Mouse (Mus musculus): ENCODE data around the gene Atox1. TPM values are rescaled to one million over a fixed set of nuclear protein-coding genes. Genes with fewer than 3 reads are reported as not detected.
"Not testable (repeated sequence)": the region's sequence is repeated elsewhere in the genome, so short reads cannot be mapped to it uniquely, and the experiment has no call there.

The Atox1 gene
- total RNA-seq, 2 experiments from 2014 or later, result 271 to 292 TPM

DNA sequence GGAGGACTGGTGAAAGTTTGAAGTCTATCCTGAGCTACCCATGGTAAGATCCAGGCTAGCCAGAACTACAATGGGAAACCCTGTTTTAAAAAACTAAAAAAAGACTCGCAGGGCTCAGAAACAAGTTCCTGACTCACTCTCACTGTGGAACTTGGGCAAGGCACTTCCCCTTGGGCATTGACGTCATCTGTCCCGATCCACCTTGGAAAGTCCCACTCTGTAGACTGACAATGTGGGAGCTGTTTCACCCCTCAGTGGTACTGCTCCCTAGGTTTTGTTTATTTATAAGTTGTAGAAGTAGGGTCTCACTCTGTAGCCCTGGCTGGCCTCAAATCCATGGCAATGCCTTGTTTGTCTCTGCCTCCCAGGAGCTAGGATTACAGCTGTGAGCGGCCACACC, 7.4 kb downstream of the Atox1 start:
- peak; percentile 58 for DNase-seq

DNA sequence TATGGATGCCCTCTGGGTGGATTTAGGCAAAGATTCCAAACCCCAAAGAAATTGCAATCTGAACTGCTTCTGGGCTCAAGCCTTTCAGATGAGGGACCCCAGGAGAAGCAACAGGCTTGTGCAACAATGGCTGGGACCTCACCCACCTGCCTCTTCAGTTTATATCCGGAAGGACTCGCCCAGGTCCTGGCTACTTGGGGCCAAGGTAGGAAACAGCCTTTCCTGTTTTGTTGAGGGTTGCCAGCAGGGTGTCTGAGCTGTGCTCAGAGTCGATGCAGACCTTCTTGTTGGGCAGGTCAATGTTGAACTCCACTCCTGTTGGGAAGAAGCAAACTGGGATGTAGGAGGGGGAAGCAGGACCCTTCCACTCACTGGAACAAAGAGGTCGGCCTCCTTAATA, 10.7 kb downstream of the Atox1 start:
- no peak for DNase-seq

DNA sequence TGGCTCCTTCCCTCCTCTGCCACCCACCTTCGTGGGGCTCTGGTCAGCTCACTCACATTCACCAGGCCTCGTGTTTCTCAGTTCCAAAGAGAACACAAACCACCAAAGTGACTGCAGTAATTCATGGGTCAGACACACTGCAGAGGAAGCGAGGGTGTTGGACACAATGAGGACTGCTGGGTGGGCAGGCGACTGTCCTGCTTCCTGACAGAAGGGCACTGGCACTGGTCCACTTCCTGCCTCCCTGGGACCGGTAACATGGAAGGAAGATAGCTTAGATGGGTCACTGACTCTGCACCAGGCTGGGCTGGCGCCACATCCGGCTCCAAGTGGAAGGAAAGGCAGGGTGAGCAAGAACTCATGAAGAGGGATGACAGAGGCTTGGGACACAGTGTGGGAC, 11.5 kb downstream of the Atox1 start:
- no peak for DNase-seq

DNA sequence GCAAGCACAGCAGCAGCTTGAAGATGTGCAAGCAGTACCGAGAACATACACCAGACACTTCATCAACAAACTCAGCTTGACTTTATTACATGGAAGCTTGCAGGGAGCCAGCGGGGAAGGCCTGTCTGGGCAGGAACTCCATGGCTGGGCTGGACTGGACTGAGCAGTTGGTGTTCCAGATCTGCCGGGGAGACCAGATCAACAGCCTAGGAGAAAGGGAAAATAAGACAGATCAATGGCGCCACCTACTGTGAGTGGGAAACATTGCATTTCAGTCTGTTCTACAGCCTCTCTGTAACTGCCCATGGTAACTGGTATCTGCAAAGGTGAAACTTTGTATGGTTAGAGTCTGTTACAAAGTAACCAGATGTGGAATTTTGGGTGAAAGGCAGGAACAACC, 14.5 kb downstream of the Atox1 start:
- DNase-seq, result peak; percentile 85

DNA sequence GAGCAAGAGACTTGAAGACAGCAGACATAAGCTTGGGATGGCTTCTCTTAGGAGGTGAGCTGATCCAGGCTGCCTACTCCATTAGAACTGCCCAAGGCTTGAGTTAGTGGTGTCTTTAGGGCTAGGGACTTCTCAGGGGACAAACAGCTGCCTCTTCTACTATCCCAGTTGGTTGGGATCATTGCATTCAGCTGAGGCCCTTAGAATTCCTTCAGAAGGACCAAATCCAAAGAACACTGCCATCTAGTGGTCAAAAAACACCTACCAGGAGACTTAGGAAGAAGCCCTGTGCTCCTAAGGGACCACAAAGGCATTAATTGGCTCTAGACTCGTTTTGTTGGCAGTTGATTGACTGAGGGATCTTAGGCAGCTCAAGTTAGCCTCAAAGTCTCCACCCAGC, 16.3 kb downstream of the Atox1 start:
- peak; percentile 64 for DNase-seq

DNA sequence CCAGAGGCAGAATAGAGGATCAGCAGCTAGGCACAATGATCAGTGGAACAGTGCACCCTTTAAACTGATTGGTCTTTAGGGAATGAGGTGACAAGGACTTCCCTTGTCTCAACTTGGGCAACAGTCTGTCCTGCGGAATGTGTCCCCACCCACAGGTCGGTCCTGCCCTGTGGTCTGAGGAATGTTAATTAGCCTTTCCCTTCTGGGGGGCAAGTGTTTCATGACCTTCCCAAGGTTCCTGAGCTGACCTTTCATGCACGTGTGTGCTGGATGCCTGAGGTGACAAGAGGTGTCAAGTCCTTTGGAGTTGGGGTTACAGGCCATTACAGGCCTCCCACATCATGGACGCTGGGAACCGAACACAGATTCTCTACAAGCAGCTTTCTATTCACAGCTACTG, 21.3 kb downstream of the Atox1 start:
- no peak for DNase-seq

DNA sequence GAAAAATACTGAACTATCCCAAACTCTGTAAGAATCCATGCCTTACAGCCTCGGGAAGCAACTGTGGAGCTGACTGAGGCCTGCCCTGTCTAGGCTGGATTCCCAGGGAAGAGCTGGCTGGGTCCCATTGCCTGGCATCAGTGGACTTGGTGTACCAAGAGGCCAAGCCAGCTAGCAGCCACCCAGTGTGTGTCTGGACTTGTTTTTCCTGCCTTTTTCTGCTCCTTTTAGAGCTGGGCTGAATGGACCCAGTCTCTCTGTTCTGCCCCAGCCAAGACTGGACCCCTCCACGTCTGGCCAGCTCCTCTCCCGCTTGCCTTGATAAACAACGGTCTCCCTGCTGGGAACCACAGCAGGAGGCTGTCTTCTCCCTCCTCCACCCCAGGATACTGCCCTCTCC, 23.0 kb downstream of the Atox1 start:
- no peak for DNase-seq

DNA sequence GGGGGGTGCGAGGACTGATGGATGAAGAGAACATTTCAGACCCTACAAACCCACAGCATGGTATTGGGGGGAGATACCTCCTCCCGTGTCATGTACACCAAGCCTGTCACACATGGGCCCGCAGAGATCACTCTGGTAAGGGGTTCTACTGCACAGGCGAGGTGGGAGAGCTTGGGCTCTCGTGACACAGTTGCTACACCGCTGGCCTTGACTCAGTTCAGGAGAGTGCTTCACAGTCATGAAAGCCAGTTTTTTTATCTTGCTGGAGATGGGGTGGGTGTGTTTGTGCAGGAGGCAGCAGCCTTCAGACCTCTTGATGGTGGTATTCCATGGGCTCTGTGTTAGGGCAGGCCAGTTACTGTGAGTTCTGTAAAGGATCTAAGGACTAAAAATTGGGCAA, 24.9 kb downstream of the Atox1 start:
- no peak for DNase-seq

DNA sequence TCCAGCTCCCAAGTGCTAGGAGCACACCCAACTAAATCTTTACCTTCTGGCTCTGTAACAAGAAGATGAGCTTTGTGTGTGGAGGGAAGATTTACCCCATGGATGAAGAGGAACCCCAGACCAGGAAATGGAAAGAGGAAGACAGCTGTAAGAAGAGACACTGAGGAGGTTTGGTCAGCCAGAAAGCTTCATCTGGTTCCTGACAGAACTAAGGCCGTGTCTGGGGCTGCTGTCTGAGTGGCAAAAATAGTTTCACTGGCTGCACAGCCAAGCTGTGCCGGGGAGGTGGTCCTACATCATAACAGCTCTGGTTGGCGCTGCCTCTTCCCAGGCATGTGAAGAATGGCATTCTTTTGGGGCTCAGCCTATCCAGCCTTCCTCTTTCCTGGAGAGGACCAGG, 28.1 kb downstream of the Atox1 start:
- no peak for DNase-seq

DNA sequence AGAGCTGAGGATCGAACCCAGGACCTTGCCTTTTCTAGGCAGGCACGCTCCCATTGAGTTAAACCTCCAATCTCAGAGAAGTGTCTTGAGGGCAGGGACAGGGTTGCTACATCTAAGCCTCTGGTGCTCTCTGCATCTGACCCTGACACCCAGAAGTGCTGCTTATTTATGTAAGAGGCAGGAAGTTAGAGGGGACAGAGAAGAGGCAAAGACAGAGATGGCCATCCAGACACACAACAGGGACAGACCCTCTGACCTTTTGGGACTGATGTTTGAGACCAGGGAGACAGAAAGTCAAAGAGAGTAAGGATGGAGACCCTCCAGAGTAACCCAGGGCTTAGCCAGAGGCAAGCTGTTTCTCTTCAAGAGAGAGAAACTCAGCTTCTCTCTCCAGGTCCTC, 31.1 kb downstream of the Atox1 start:
- no peak for DNase-seq

DNA sequence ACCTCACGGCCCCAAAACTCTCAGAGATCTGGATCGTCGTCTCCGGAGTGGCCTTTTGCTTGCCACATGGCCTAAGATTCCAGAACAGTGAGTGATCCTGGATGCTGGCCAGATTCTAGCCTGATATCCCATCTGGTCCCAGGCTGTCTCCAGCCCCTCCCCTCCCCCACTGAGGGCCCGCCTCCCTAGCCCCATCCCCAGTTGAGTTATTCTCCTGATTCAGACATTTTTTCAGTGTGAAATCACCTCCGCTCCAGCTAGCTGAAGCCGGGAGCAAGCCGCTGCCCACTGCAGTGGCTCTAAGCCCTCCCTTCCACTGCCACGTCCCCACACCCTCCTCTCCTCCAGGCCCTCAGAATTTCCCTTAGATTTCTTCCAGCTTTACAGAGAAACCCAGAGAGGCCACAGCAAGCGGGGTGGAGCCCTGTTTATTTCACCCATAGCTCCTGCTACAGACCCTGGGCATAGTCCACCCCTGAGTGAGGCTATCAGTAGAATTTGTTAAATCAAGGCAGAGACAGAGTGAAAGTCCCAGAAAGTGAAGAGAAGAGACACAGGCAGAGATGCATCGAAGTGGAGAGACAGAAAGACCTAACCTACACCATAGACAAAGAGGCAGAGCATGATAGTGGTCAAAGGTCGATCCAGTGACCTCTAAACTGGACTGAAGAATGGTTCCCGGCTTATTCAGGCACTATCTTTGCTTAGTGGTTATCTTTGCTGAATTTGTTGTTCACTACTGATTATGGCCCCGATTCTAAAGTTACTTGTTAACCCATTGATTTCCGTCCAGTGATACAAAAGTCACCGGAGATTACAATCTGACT, 32.6 kb downstream of the Atox1 start:
- DNase-seq, result peak; percentile 95

DNA sequence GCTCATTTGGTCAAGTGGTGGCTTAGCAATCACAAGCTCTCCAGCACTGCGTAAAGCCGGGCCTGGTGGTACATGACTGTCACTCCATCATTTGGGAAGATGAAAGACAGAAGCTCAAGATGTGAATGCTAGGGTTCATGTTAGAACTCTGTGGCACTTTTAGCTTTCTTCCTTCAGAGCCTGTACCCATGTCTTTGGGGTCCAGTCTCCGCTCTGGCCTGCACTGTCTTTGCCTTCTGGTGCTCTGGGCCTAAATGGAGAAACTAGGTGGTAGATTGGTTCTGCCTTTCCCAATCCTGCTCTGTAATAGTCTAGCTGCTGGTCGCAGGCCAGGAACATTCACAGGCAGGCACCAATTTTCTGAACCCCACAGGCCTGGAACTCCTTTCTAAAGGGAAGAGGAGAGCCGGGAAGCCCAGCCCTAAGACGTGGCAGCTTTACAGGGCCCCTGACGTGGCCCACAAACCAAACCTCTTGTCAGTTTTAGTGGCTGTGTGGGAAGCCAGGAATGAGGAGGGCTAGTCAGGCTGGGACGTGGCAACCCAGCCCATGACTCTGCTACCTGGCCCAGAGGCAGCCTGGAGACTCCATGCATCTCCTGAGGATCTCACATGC, 36.2 kb downstream of the Atox1 start:
- no peak for DNase-seq

DNA sequence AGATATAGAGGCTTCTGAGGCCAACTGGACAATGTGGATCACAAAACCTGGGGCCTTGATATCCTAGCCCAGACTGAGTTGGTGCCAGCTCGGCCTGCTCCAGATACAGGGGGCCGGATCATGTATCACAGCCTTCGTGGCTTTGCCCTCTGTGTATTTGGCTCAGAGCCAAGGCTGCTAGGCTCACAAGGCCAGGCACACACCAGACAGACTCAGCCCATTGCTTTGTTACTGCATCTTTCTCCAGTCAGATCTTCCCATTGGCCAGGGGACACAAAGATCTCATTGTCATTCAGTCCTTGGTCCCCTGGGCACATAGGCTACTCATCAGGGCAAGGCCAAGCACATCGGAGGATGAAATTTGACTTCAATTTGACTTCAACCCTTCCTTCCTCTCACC, 37.3 kb downstream of the Atox1 start:
- peak; percentile 84 for DNase-seq

DNA sequence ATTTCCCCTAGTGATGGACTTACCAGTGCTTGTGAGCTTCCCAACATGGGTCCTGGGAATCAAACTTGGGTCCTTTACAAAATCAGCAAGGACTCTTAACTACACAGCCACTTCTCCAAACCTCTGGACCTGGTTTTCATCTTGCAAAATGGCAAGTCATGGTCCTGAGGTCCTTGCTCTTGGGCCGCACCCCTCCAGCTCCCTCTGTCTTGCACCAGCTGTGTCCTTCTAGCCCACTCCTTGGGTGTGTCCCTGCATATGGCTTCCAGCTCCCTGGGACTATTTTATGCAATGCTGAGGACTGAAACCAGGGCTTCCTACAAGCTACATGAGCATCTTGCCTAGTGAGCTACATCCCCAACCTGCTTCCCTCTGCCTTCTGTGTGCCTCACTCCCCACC, 38.1 kb downstream of the Atox1 start, which contains the start of gene Sparc:
Gene Sparc, minus strand, starts transcription at position 206 of the 400 bp plus-strand sequence.
- no peak for DNase-seq

DNA sequence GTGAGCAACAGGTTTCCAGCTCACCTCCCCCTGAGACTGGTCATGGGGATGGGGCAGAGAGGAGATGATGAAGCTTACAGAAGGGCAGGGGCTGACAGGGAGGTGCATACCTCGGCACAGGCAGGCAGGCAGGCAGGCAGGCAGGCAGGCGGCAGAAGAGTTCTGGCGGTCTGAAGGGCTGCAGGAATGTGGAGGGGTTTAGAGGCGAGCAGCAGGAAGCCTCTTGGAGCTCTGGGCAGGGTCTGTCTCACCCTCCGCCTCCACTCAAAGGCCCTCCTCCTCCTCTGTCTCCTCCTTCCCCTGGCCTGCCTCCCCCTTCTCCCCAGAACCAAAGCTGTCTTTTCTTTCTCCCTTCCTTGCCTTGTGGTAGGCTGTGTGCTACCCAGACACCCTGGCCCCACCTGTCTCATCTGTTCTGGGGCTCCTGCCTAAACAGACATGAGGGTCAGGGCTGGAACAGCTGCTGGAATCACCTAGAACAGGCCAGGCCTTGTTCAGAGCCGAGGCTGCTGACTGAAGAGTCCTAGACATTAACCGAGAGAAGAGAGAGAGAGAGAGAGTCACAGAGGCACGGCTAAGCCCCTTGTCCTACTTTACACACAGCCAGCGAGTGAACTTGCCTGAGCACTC, 41.2 kb downstream of the Atox1 start:
- peak; percentile 89 for DNase-seq

DNA sequence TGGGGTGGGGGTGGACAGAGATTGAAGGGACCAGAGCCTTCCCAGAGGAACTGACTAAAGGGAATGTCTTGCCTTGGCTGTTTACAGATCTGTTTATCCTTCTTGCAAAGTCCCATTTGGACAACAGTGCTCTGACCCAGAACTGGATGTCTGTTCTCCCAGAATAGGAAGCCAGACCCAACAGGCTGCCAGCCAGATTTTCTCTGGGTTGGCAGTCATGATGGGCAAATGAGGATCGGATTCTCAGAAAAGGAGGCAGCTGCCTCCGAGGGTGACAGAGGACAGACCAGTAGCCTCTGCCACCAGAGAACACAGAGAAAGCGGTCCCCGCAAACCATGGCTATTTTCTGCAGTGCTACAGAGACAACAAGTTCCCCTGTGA, 41.8 kb downstream of the Atox1 start:
- DNase-seq, result peak; percentile 72

DNA sequence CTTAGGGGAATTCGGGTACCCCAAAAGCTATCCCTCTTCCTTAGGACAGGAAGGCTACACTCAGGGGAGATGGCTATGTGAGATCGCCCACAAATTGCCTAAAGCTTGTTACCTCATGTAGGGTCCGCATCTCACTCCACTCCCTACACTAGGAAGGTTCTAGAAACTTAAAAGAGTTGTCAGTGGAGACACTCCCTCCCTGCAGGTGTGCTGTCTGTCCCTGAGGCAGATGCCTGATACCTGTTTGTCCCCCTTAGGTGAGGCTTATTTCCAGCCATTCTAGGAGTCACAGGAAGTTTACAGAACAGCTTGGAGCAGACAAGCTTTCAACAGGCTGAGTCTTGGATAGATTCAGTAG, 42.4 kb downstream of the Atox1 start:
- no peak for DNase-seq

DNA sequence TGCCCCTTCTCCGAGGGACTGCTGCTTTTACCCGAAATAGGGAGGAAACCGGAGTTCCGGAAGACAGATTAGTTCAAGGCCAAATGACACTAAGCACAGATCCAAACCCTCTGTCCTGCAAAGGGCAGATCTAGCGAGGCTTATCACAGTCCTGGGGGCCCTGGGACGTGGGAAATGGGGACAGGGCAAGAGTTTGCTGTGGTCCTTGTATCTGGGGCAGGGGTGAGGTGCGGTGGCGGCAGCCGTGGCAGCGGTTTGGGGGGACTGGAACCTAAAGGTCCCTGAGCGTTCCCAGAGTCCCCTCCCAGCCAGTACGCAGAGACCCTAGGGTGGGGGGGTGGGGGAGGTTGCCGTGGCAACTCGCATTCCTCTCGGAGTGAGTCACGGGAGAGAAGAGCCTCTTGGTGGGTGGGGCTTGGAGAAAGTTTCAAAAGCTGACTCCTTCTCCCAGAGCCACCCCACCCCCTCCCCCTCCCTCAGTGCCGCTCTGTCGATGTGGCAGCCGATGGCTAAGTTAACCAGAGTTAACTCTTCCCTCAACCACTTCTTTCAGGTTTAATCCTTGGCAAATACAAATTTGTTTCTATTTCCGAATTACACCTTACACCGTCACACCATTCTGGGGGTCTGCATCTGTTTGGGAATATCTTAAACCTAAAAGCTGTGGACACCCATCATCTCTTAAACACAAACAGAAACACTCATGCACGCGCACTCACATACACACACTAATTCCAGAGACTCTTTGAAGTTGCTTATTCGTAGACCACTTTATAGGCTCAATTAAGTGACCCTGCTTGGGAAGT, 42.9 kb downstream of the Atox1 start:
- DNase-seq, result peak; percentile 77

DNA sequence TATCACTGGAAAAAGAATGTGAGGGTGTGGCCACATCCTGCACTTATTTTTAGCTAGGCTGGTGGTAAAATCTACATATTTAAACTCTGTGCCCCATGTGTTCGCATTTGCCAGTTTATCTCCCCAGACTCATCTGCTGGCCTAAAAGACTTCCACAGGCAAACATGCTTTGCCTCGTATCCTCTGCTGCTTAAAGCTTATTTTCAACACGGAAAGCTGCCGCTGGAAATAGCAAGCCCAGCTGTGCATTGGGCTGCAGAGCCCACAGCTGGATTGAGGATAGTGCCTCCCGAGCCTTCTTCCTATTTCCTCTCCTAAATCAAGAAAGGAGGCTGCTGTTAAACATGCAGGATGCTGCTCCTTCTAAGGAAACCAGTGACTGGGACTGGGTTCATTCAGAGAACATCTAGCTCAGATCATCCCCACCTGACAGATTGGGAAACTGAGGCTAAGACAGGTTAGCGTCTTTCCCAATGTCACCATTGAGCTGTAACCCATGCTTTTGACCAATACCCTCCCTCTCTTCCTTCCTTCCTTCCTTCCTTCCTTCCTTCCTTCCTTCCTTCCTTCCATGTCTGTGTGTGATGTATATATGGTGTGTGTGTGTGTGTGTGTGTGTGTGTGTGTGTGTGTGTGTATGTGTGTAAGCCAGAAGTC, 44.3 kb downstream of the Atox1 start:
- no peak for DNase-seq

DNA sequence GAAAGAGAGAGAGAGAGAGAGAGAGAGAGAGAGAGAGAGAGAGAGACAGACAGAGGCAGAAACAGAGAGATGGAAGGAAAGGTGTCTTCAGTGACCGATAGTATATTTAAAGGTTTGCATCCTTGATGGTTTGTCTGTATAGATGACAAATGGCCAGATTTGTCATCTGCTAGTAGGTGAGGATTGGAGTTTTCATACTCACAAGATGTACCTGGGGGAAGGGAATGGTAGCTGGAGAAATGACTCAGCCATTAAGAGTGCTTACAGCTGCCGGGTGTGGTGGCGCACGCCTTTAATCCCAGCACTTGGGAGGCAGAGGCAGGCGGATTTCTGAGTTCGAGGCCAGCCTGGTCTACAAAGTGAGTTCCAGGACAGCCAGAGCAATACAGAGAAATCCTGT, 45.3 kb downstream of the Atox1 start:
- not testable (repeated sequence) for DNase-seq

DNA sequence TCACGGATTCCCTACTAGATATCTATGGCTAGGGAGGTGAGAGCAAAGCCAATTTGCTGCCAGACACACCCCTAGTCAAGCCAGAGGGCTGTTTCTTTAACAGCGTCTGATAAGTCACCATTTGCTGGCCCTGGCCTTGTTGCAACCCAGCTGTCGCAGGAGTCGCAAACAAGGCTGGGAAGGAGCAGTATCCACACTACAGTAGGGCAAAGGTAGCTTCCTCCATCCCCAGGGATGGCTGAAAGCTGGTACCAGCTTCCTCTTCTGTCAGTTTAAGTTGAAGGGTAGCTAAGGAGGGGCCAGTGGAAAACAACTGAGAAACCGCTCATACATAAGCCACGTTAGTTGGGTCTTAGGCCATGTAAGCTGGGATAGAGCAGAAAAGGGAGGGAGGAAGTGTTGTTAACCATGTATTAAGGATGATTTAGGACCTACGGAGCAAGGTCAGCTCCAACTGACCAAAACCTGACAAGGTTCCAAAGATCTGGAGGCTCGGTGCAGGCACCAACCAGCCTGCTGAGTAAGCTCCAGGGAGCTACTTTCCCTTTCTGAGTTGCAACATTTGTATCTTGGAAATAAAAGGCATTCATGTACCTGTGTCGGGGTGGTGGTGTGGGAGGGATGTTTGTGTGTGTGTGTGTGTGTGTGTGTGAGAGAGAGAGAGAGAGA, 45.9 kb downstream of the Atox1 start:
- peak; percentile 77 for DNase-seq

DNA sequence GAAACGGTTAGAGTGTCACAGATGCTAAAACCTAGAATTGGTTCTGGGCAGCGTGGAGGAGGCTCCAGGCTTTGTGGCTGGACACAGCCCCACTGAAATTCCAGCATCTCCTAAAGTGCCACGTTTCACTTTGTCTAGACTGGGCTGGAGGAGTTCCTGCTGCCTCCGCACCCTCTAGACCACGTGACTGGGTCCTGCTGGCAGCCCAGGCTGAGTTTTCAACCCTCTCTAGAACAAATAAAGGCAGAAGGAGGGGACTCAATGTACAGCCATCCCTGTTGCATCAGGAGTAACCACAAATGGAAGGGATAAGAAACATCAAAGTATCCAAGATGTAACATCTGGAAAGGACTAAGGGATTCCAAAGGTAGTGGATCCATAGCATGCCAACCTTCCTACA, 46.7 kb downstream of the Atox1 start:
- no peak for DNase-seq

Measured in adrenal gland, postnatal 10 days (tissue).